Comparison of ENCODE assay signal across 10 mouse cellular contexts in the genomic region with DNA sequence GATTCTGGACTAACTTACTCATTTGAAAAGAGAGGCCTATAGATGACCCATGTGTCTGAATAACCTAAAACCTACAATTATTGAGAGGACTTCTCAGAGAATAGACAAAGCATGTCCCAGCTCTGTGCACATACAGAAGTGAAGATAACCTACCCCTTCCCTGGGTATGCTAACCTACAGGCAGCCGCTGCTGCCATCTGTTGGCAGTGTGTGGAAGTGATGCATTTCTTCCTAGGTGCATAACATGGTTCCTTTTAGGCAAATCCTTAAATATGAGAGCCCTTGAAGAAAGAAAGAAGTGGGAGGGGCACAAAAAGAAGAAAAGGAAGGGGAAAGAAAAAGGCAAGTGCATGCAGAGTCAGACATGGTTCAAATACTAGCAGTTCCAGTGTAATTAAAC. TPM values are rescaled to one million over a fixed set of nuclear protein-coding genes. Genes with fewer than 3 reads are reported as not detected.
DNase-seq lines count a peak whose midpoint lies in the region; ATAC-seq lines count a peak whose summit lies in the region.
"Had no signal": no experiment of that assay in that cellular context is flagged by ENCODE, and none has a peak within 500 bp of the region (broad histone marks: within the 10 kb centered on the region; RNA-seq: fewer than 3 reads in every experiment).

No protein-coding gene starts in this region.

- no peaks in the 10 kb centered on the region for H3K36me3 ChIP-seq in midbrain, embryonic 10.5 days
- no peaks in the 10 kb centered on the region for H3K36me3 ChIP-seq in midbrain, embryonic 13.5 days
- H3K36me3 ChIP-seq: heart, embryonic 15.5 days had no signal

- no peak for ATAC-seq in midbrain, embryonic 13.5 days
- ATAC-seq in monocyte, adult 5-6 weeks (replicated peaks; ENCODE audit: insufficient number of reproducible peaks, low FRiP score, low TSS enrichment, poor library complexity, severe bottlenecking): 0 out of 2 replicates have a peak, but pooled peaks have one; percentile 63

- no peaks in the 10 kb centered on the region for H3K27me3 ChIP-seq in midbrain, embryonic 10.5 days (ENCODE audit: low read depth, poor library complexity, severe bottlenecking)
- no peaks in the 10 kb centered on the region for H3K27me3 ChIP-seq in midbrain, embryonic 13.5 days
- H3K27me3 ChIP-seq: heart, embryonic 15.5 days had no signal

- H3K4me1 ChIP-seq in midbrain, embryonic 10.5 days: no peaks in the 10 kb centered on the region
- H3K4me1 ChIP-seq in midbrain, embryonic 13.5 days (replicated peaks): no peaks in the 10 kb centered on the region
- H3K4me1 ChIP-seq: heart, embryonic 15.5 days had no signal

- no peaks in the 10 kb centered on the region for H3K9me3 ChIP-seq in midbrain, embryonic 10.5 days (replicated peaks)
- no peaks in the 10 kb centered on the region for H3K9me3 ChIP-seq in midbrain, embryonic 13.5 days
- H3K9me3 ChIP-seq: heart, embryonic 15.5 days had no signal

- H3K9ac ChIP-seq in midbrain, embryonic 13.5 days (replicated peaks): no peak overlapping the region
- H3K9ac ChIP-seq: heart, embryonic 15.5 days had no signal

- WGBS in midbrain, embryonic 10.5 days: 7% methylated on average over 1 of the region's 1 CpGs
- WGBS in midbrain, embryonic 13.5 days: 3% methylated on average over 1 of the region's 1 CpGs

- no peak overlapping the region for H3K27ac ChIP-seq in midbrain, embryonic 10.5 days (replicated peaks)
- H3K27ac ChIP-seq in midbrain, embryonic 13.5 days: no peak overlapping the region
- H3K27ac ChIP-seq: heart, embryonic 15.5 days had no signal

- H3K4me3 ChIP-seq in midbrain, embryonic 10.5 days: no peak overlapping the region
- no peak overlapping the region for H3K4me3 ChIP-seq in midbrain, embryonic 13.5 days (replicated peaks)
- H3K4me3 ChIP-seq: heart, embryonic 15.5 days had no signal

- peak; percentile 31 for DNase-seq in midbrain, embryonic 10.5 days (ENCODE audit: low spot score)
- peak; percentile 77 for DNase-seq in NIH3T3 (ENCODE audit: low read depth)
- DNase-seq in cerebellum, postnatal 36 days: peak; percentile 25 to 26
- DNase-seq in heart, adult 9 months (ENCODE audit: low spot score in 2 of 2): peak; percentile 11 to 18
- DNase-seq in layer of hippocampus, postnatal 36 days: peak; percentile 29 to 41
- peak; percentile 47 to 48 for DNase-seq in thymus, postnatal 36 days

- no peak overlapping the region for H3K4me2 ChIP-seq in midbrain, embryonic 13.5 days (replicated peaks)
- H3K4me2 ChIP-seq: heart, embryonic 15.5 days had no signal

RNA-seq across cellular contexts. Expression of a gene that starts 38.8 kb away (rescaled TPM):
- polyA plus RNA-seq in midbrain, embryonic 10.5 days (2016; fragmentation: Nextera tagmentation; extraction: Ambion mirVana): not detected in 2 replicates
- 0.22 TPM in 1 of 2 replicates, not detected in the other for polyA plus RNA-seq in midbrain, embryonic 13.5 days (2015; fragmentation: Nextera tagmentation; extraction: Ambion mirVana)
- not detected for total RNA-seq in layer of hippocampus, postnatal 36 days (2021)
- 0.53 TPM in 1 of 3 replicates, not detected in the others for total RNA-seq in monocyte, adult 5-6 weeks (2017)
- polyA plus RNA-seq: heart, embryonic 15.5 days; stomach, embryonic 14.5 days had no signal

RNA-seq across cellular contexts. Expression of a gene that starts 41.1 kb away (rescaled TPM):
- 8.8 and 9.1 TPM in 2 replicates for polyA plus RNA-seq in midbrain, embryonic 10.5 days (2016; fragmentation: Nextera tagmentation; extraction: Ambion mirVana)
- polyA plus RNA-seq in midbrain, embryonic 13.5 days (2015; fragmentation: Nextera tagmentation; extraction: Ambion mirVana): 5.2 and 5.8 TPM in 2 replicates
- 1 to 10 TPM; 5.8 to 7.5 TPM for total RNA-seq in layer of hippocampus, postnatal 36 days (2021)
- total RNA-seq in monocyte, adult 5-6 weeks (2017): 1.4 to 4.5 TPM (median 1.9 TPM) in 3 replicates

RNA-seq across cellular contexts. Expression of a gene that starts 41.3 kb away (rescaled TPM):
- 1.7 and 2.7 TPM in 2 replicates for polyA plus RNA-seq in midbrain, embryonic 10.5 days (2016; fragmentation: Nextera tagmentation; extraction: Ambion mirVana)
- polyA plus RNA-seq in midbrain, embryonic 13.5 days (2015; fragmentation: Nextera tagmentation; extraction: Ambion mirVana): 2.6 and 3.1 TPM in 2 replicates
- total RNA-seq in layer of hippocampus, postnatal 36 days (2021): 10 to 100 TPM in 1 of 2 experiments, 1 to 10 TPM in 1; 8.9 to 10.5 TPM
- 2.9 TPM in 1 of 3 replicates, not detected in the others for total RNA-seq in monocyte, adult 5-6 weeks (2017)

Comparison
In these comparisons a context has a peak if more than half of its experiments do, and no peak if none do; other contexts are left out.
1. DNase-seq: peak in every context shown above with its lines; median percentile 77 in NIH3T3; 48 in thymus, postnatal 36 days; 35 in layer of hippocampus, postnatal 36 days; 31 in midbrain, embryonic 10.5 days; 26 in cerebellum, postnatal 36 days; 14 in heart, adult 9 months.